In genomic region chr2:76360226-76360625, GRCm38 (mm10) we compare ENCODE assay signal across 28 mouse cellular contexts. TPM values are rescaled to one million over a fixed set of nuclear protein-coding genes. Genes with fewer than 3 reads are reported as not detected.
"Had no signal": no experiment of that assay in that cellular context is flagged by ENCODE, and none has a peak within 500 bp of the region (broad histone marks: within the 10 kb centered on the region; RNA-seq: fewer than 3 reads in every experiment).

TSS of gene Cyct (minus strand) at chr2:76360450.

- DNase-seq: kidney, adult 8-10 months; kidney, postnatal 10 days; kidney, postnatal 4 days; left cerebral cortex, postnatal 4 days; liver, postnatal 0 days; lung, embryonic 14.5 days; thymus, adult 18-20 months; thymus, postnatal 36 days had no signal

- H3K9me3 ChIP-seq: kidney, embryonic 15.5 days; limb, embryonic 12.5 days; limb, embryonic 15.5 days; midbrain, embryonic 12.5 days; midbrain, embryonic 15.5 days; neural tube, embryonic 13.5 days had no signal

- H3K36me3 ChIP-seq: kidney, embryonic 15.5 days; limb, embryonic 12.5 days; limb, embryonic 15.5 days; midbrain, embryonic 12.5 days; midbrain, embryonic 15.5 days; neural tube, embryonic 13.5 days had no signal

- H3K27me3 ChIP-seq: kidney, embryonic 15.5 days; limb, embryonic 12.5 days; limb, embryonic 15.5 days; midbrain, embryonic 12.5 days; midbrain, embryonic 15.5 days; neural tube, embryonic 13.5 days had no signal

- H3K27ac ChIP-seq: kidney, embryonic 15.5 days; limb, embryonic 12.5 days; limb, embryonic 15.5 days; liver, embryonic 14.5 days; macrophage; midbrain, embryonic 12.5 days; midbrain, embryonic 15.5 days; neural tube, embryonic 13.5 days had no signal

- H3K9ac ChIP-seq: kidney, embryonic 15.5 days; limb, embryonic 12.5 days; limb, embryonic 15.5 days; liver, embryonic 14.5 days; liver, postnatal 0 days; lung, embryonic 14.5 days; midbrain, embryonic 12.5 days; midbrain, embryonic 15.5 days; neural tube, embryonic 13.5 days had no signal

- H3K4me3 ChIP-seq: kidney, embryonic 15.5 days; limb, embryonic 12.5 days; limb, embryonic 15.5 days; midbrain, embryonic 12.5 days; midbrain, embryonic 15.5 days; myocyte; neural tube, embryonic 13.5 days had no signal

- ATAC-seq: intestine, postnatal 0 days; liver, postnatal 0 days; lung, postnatal 0 days; midbrain, embryonic 15.5 days had no signal

- H3K4me1 ChIP-seq: kidney, embryonic 15.5 days; limb, embryonic 12.5 days; limb, embryonic 15.5 days; midbrain, embryonic 12.5 days; midbrain, embryonic 15.5 days; neural tube, embryonic 13.5 days had no signal

RNA-seq across cellular contexts. Expression of gene Cyct, which starts in this region (rescaled TPM):
- total RNA-seq: layer of hippocampus, adult 18-20 months; layer of hippocampus, postnatal 14 days; left cerebral cortex, adult 8-10 months; left cerebral cortex, postnatal 14 days; left cerebral cortex, postnatal 4 days; megakaryocyte-erythroid progenitor cell, adult 5-6 weeks; neutrophil, adult 5-6 weeks had no signal
- polyA plus RNA-seq: intestine, postnatal 0 days; kidney, embryonic 15.5 days; limb, embryonic 12.5 days; limb, embryonic 15.5 days; liver, embryonic 14.5 days; liver, postnatal 0 days; lung, embryonic 14.5 days; lung, postnatal 0 days; macrophage; midbrain, embryonic 12.5 days; myocyte; neural tube, embryonic 13.5 days; spleen, adult 2 months; stomach, embryonic 16.5 days; urinary bladder, adult 2 months had no signal
